Mouse (Mus musculus) ES-Bruce4 (cell line): ENCODE measurements around the gene Psmb5.

Experiments
- CTCF ChIP-seq: IDR thresholded peaks from one replicate; pipeline ENCODE4 v1.8.1; 2011; ENCODE audit warnings: low read depth, low read length
- EP300 ChIP-seq: IDR thresholded peaks from 2 replicates; pipeline ENCODE4 v1.6.1; 2011; ENCODE audit warnings: low read depth, low read length; ENCODE audit not compliant: insufficient read depth
- POLR2A ChIP-seq: IDR thresholded peaks from one replicate; pipeline ENCODE4 v1.8.1; 2011; ENCODE audit warnings: low read length; ENCODE audit not compliant: insufficient read depth

- TF ChIP-seq EP300 (no peak), POLR2A (no peak), CTCF (no peak)
Observed at GRCm38 (mm10) chr14:54594631-54595414, 23.0 kb downstream of the Psmb5 start.
